Mouse (Mus musculus) forebrain, embryonic 11.5 days (tissue): ENCODE measurements around the gene Cenpp. TPM values are rescaled to one million over a fixed set of nuclear protein-coding genes. Genes with fewer than 3 reads are reported as not detected.

ENCODE experiments used
- ATAC-seq: fragments of 200-750 bp; cut with Nextera tagmentation; replicated peaks from 2 replicates; pipeline ENCODE4 v1.8.0; 2017; ENCODE audit warnings: moderate TSS enrichment; ENCODE audit not compliant: low FRiP score
- DNase-seq: peaks from one replicate; pipeline ENCODE4 v3.0.0-alpha.2; 2017; ENCODE audit warnings: low spot score
- H3K27ac ChIP-seq: fragments of 300-500 bp; sonication (generic); 2 replicates; pipeline ENCODE4 v1.5.1; 2014; ENCODE audit warnings: low read depth, low read length
- H3K27me3 ChIP-seq: fragments of 300-500 bp; sonication (generic); 2 replicates; pipeline ENCODE4 v1.6.1; 2014; ENCODE audit warnings: mild to moderate bottlenecking, low read length, mixed read lengths; ENCODE audit not compliant: control insufficient read depth, insufficient read depth
- H3K36me3 ChIP-seq: fragments of 300-500 bp; sonication (generic); 2 replicates; pipeline ENCODE4 v1.6.1; 2014; ENCODE audit warnings: mild to moderate bottlenecking, low read length, moderate library complexity, mixed read lengths; ENCODE audit not compliant: control insufficient read depth, insufficient read depth
- H3K4me1 ChIP-seq: fragments of 300-500 bp; sonication (generic); replicated peaks from 2 replicates; pipeline ENCODE4 v1.6.1; 2014; ENCODE audit warnings: low read length, mixed read lengths; ENCODE audit not compliant: control insufficient read depth, insufficient read depth
- H3K4me2 ChIP-seq: fragments of 300-500 bp; sonication (generic); 2 replicates; pipeline ENCODE4 v1.6.1; 2014; ENCODE audit warnings: low read depth, mild to moderate bottlenecking, low read length, moderate library complexity, mixed read lengths; ENCODE audit not compliant: severe bottlenecking
- H3K4me3 ChIP-seq: fragments of 300-500 bp; sonication (generic); 2 replicates; pipeline ENCODE4 v1.5.1; 2014; ENCODE audit warnings: low read depth, low read length
- H3K9ac ChIP-seq: fragments of 300-500 bp; sonication (generic); 2 replicates; pipeline ENCODE4 v1.6.1; 2014; ENCODE audit warnings: low read length
- H3K9me3 ChIP-seq: fragments of 300-500 bp; sonication (generic); 2 replicates; pipeline ENCODE4 v1.6.1; 2016; ENCODE audit warnings: low read length, mixed read lengths; ENCODE audit not compliant: control insufficient read depth
- WGBS: fragments of 180-500 bp; shearing (Covaris S2); extraction: QIAGEN DNeasy Blood & Tissue Kit; methylation state at CpG from one replicate; pipeline ENCODE4 v1.1.7; 2014; 5-methylcytosine and 5-hydroxymethylcytosine counted together
- polyA plus RNA-seq: library from polyadenylated mRNA; unstranded; fragments of >200 nt; fragmentation: Nextera tagmentation; extraction: Ambion mirVana; gene quantifications from 2 replicates; pipeline ENCODE4 v1.2.1, GENCODE M21; 2014

The Cenpp gene
- polyA plus RNA-seq, result 42.9 and 44.5 TPM in 2 replicates

GRCm38 (mm10) chr13:49652481-49653179, at the start of gene Cenpp, which contains the start of gene Nol8:
Gene Cenpp, minus strand, starts transcription at chr13:49652785.
Gene Nol8, plus strand, starts transcription at chr13:49653078.
- Histone ChIP-seq H3K36me3 (no peaks in the 10 kb centered on the region; the same call in 1 of the 2 replicates), H3K4me1 (0 out of 2 replicates have a peak, but pooled peaks cover 2% of the 10 kb centered on the region), H3K9me3 (no peaks in the 10 kb centered on the region), H3K4me3 (peak within 1 kb of the TSS; percentile 63), H3K27ac (no peak within 1 kb of the TSS), H3K9ac (peak within 1 kb of the TSS; percentile 68), H3K4me2 (peak within 1 kb of the TSS; percentile 65), H3K27me3 (no peaks in the 10 kb centered on the region)
- WGBS, result under 1% methylated on average over 68 of the region's 68 CpGs
- DNase-seq (peak; percentile 100), ATAC-seq (peak; percentile 99)

- WGBS, result 95% methylated on average over 5 of the region's 5 CpGs
Observed at GRCm38 (mm10) chr13:49691056-49691455, 38.5 kb upstream of the Cenpp start.

GRCm38 (mm10) chr13:49684266-49684665, 31.7 kb upstream of the Cenpp start:
- ATAC-seq, result no peak
- no peak overlapping the region for H3K4me3 ChIP-seq
- H3K27ac ChIP-seq, result no peak overlapping the region
- H3K4me2 ChIP-seq, result no peak overlapping the region
- H3K36me3 ChIP-seq, result no peaks in the 10 kb centered on the region; the same call in 1 of the 2 replicates
- no peaks in the 10 kb centered on the region for H3K9me3 ChIP-seq
- peaks cover 5% of the 10 kb centered on the region; the same call in 1 of the 2 replicates for H3K4me1 ChIP-seq
- no peaks in the 10 kb centered on the region for H3K27me3 ChIP-seq
- no peak overlapping the region for H3K9ac ChIP-seq
- 73% methylated on average over 4 of the region's 4 CpGs for whole genome bisulfite sequencing
- no peak for DNase-seq

More at GRCm38 (mm10) chr13:49691056-49691455, 38.5 kb upstream of the Cenpp start:
- Histone ChIP-seq H3K4me2 (no peak overlapping the region), H3K4me1 (no peaks in the 10 kb centered on the region), H3K27me3 (no peaks in the 10 kb centered on the region), H3K9me3 (no peaks in the 10 kb centered on the region), H3K27ac (no peak overlapping the region), H3K9ac (no peak overlapping the region), H3K4me3 (no peak overlapping the region), H3K36me3 (peaks cover 4% of the 10 kb centered on the region; the same call in 1 of the 2 replicates)
- ATAC-seq (no peak), DNase-seq (no peak)

GRCm38 (mm10) chr13:49682233-49682846, 29.8 kb upstream of the Cenpp start:
- Histone ChIP-seq H3K27ac (peak overlapping the region; percentile 7; the same call in 1 of the 2 replicates), H3K9me3 (no peaks in the 10 kb centered on the region), H3K4me3 (peak overlapping the region; percentile 74), H3K4me1 (peaks cover 5% of the 10 kb centered on the region; the same call in 1 of the 2 replicates), H3K36me3 (no peaks in the 10 kb centered on the region), H3K9ac (peak overlapping the region; percentile 75), H3K27me3 (no peaks in the 10 kb centered on the region), H3K4me2 (peak overlapping the region; percentile 58)
- no peak for ATAC-seq
- WGBS, result under 1% methylated on average over 20 of the region's 20 CpGs
- no peak for DNase-seq

GRCm38 (mm10) chr13:49681351-49682232, 29.0 kb upstream of the Cenpp start, which contains the start of gene Iars:
Gene Iars, plus strand, starts transcription at chr13:49682100.
- Histone ChIP-seq H3K27ac (peak within 1 kb of the TSS; percentile 7; the same call in 1 of the 2 replicates), H3K9ac (peak within 1 kb of the TSS; percentile 75), H3K9me3 (no peaks in the 10 kb centered on the region), H3K36me3 (no peaks in the 10 kb centered on the region), H3K4me2 (peak within 1 kb of the TSS; percentile 58), H3K4me3 (peak within 1 kb of the TSS; percentile 74), H3K27me3 (no peaks in the 10 kb centered on the region), H3K4me1 (peaks cover 5% of the 10 kb centered on the region; the same call in 1 of the 2 replicates)
- DNase-seq (peak; percentile 97), ATAC-seq (peak; percentile 100)
- 6% methylated on average over 26 of the region's 26 CpGs for WGBS

- Histone ChIP-seq H3K4me2 (no peak overlapping the region), H3K27ac (no peak overlapping the region), H3K9ac (no peak overlapping the region), H3K9me3 (no peaks in the 10 kb centered on the region), H3K4me3 (no peak overlapping the region), H3K36me3 (no peaks in the 10 kb centered on the region), H3K4me1 (peaks cover 2% of the 10 kb centered on the region; the same call in 1 of the 2 replicates), H3K27me3 (no peaks in the 10 kb centered on the region)
- WGBS, result 85% methylated on average over 2 of the region's 2 CpGs
- ATAC-seq (no peak), DNase-seq (no peak)
Observed at GRCm38 (mm10) chr13:49677793-49678192, 25.2 kb upstream of the Cenpp start.

- Histone ChIP-seq H3K4me1 (0 out of 2 replicates have a peak, but pooled peaks cover 2% of the 10 kb centered on the region), H3K27ac (no peak overlapping the region), H3K4me2 (peak overlapping the region; percentile 65), H3K9ac (peak overlapping the region; percentile 55), H3K9me3 (no peaks in the 10 kb centered on the region), H3K36me3 (no peaks in the 10 kb centered on the region; the same call in 1 of the 2 replicates), H3K4me3 (peak overlapping the region; percentile 63), H3K27me3 (no peaks in the 10 kb centered on the region)
- peak; percentile 56 for DNase-seq
- peak; percentile 78 for ATAC-seq
- 0% methylated on average over 16 of the region's 16 CpGs for WGBS
Observed at GRCm38 (mm10) chr13:49653180-49653541, 576 bp upstream of the Cenpp start.
